Mouse (Mus musculus) midbrain, embryonic 16.5 days (tissue): ENCODE results near the gene Gga3. TPM values are rescaled to one million over a fixed set of nuclear protein-coding genes. Genes with fewer than 3 reads are reported as not detected.
A peak's percentile ranks its signal among the peaks of the same experiment; 100 is the strongest.

Source experiments
- ATAC-seq: fragments of 200-750 bp; cut with Nextera tagmentation; 2 replicates; pipeline ENCODE4 v1.8.0; 2017; ENCODE audit warnings: moderate TSS enrichment
- H3K27ac ChIP-seq: fragments of 300-500 bp; sonication (generic); 2 replicates; pipeline ENCODE4 v1.5.1; 2014; ENCODE audit warnings: mild to moderate bottlenecking, low read length, mixed read lengths
- H3K27me3 ChIP-seq: fragments of 300-500 bp; sonication (generic); 2 replicates; pipeline ENCODE4 v1.6.1; 2014; ENCODE audit warnings: low read depth, low read length, mixed read lengths; ENCODE audit not compliant: control insufficient read depth, insufficient read depth
- H3K36me3 ChIP-seq: fragments of 300-500 bp; sonication (generic); 2 replicates; pipeline ENCODE4 v1.6.1; 2014; ENCODE audit warnings: mild to moderate bottlenecking, low read length, moderate library complexity, mixed read lengths; ENCODE audit not compliant: control insufficient read depth, insufficient read depth
- H3K4me1 ChIP-seq: fragments of 300-500 bp; sonication (generic); 2 replicates; pipeline ENCODE4 v1.6.1; 2014; ENCODE audit warnings: mild to moderate bottlenecking, low read length, mixed read lengths; ENCODE audit not compliant: control insufficient read depth, insufficient read depth
- H3K4me2 ChIP-seq: fragments of 300-500 bp; sonication (generic); 2 replicates; pipeline ENCODE4 v1.6.1; 2014; ENCODE audit warnings: mild to moderate bottlenecking, low read length, mixed read lengths
- H3K4me3 ChIP-seq: fragments of 300-500 bp; sonication (generic); 2 replicates; pipeline ENCODE4 v1.5.1; 2014; ENCODE audit warnings: low read depth, mild to moderate bottlenecking, low read length, moderate library complexity, mixed read lengths
- H3K9ac ChIP-seq: fragments of 300-500 bp; sonication (generic); 2 replicates; pipeline ENCODE4 v1.6.1; 2014; ENCODE audit warnings: low read depth, low read length, mixed read lengths
- H3K9me3 ChIP-seq: fragments of 300-500 bp; sonication (generic); replicated peaks from 2 replicates; pipeline ENCODE4 v1.6.1; 2014; ENCODE audit warnings: mild to moderate bottlenecking, low read length, mixed read lengths; ENCODE audit not compliant: control insufficient read depth, poor library complexity, severe bottlenecking
- WGBS: fragments of 180-500 bp; shearing (Covaris S2); extraction: QIAGEN DNeasy Blood & Tissue Kit; methylation state at CpG from one replicate; pipeline ENCODE4 v1.1.7; 2014; 5-methylcytosine and 5-hydroxymethylcytosine counted together
- polyA plus RNA-seq: library from polyadenylated mRNA; unstranded; fragments of >200 nt; fragmentation: Nextera tagmentation; extraction: Ambion mirVana; gene quantifications from 2 replicates; pipeline ENCODE4 v1.2.1, GENCODE M21; 2015

Gga3 gene
- polyA plus RNA-seq, 1 experiment from 2014 or later, result 37.5 TPM

DNA sequence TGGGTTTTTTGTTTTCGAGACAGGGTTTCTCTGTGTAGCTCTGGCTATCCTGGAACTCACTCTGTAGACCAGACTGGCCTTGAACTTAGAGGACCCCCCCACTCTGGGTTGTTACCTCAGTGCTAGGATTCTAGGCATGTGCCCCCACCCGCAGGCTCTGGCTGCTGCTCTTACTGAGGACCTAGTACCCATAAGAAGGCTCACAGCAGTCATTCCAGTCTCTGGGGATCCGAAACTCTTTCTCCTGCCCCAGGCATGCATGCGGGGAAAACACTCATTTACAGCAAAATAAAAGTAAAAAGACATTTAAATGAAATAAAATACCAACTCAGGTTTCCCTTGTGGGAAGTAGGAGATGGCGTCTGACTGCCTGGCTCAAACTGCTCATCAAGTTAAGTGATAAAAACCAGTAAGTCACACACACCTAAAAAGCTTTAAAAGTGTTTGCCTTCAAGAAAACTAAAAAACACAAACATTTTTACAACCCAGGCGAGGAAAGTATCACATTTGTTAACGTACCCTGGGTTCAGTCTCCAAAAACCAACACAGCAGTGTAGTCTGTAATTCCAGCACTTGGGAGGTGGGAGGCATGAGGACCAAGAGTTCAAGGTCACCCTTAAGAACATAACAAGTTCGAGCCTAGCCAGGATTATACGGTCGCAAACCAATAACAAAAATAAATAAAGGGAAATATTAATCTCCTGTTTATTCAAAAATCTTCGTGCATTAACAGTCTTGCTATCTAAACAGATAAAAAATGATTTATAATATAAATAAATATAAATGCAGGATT, 23.2 kb upstream of the Gga3 start:
- H3K36me3 ChIP-seq, result peaks cover 10% of the 10 kb centered on the region
- H3K27me3 ChIP-seq, result no peaks in the 10 kb centered on the region
- peak overlapping the region; percentile 57 for H3K4me3 ChIP-seq
- no peak for ATAC-seq
- H3K4me2 ChIP-seq, result peak overlapping the region; percentile 75
- peak overlapping the region; percentile 67 for H3K9ac ChIP-seq
- H3K4me1 ChIP-seq, result peaks cover 7% of the 10 kb centered on the region
- no peak overlapping the region for H3K27ac ChIP-seq
- no peaks in the 10 kb centered on the region for H3K9me3 ChIP-seq
- WGBS, result 57% methylated on average over 11 of the region's 11 CpGs

- no peaks in the 10 kb centered on the region for H3K27me3 ChIP-seq
- H3K27ac ChIP-seq, result no peak overlapping the region
- peaks cover 7% of the 10 kb centered on the region for H3K4me1 ChIP-seq
- no peak overlapping the region for H3K4me3 ChIP-seq
- no peak overlapping the region for H3K9ac ChIP-seq
- H3K9me3 ChIP-seq, result no peaks in the 10 kb centered on the region
- peaks cover 10% of the 10 kb centered on the region for H3K36me3 ChIP-seq
- WGBS, result 85% methylated on average over 9 of the region's 9 CpGs
- ATAC-seq, result no peak
- no peak overlapping the region for H3K4me2 ChIP-seq
These were observed 22.0 kb upstream of the Gga3 start for GRCm38 (mm10) chr11:115625877-115626276.

GRCm38 (mm10) chr11:115623487-115624070, 19.7 kb upstream of the Gga3 start:
- H3K4me3 ChIP-seq, result no peak overlapping the region
- H3K27me3 ChIP-seq, result no peaks in the 10 kb centered on the region
- H3K27ac ChIP-seq, result no peak overlapping the region
- no peak overlapping the region for H3K9ac ChIP-seq
- ATAC-seq, result no peak
- no peak overlapping the region for H3K4me2 ChIP-seq
- H3K9me3 ChIP-seq, result no peaks in the 10 kb centered on the region
- peaks cover 7% of the 10 kb centered on the region for H3K4me1 ChIP-seq
- peaks cover 18% of the 10 kb centered on the region for H3K36me3 ChIP-seq
- WGBS, result 77% methylated on average over 9 of the region's 9 CpGs

DNA sequence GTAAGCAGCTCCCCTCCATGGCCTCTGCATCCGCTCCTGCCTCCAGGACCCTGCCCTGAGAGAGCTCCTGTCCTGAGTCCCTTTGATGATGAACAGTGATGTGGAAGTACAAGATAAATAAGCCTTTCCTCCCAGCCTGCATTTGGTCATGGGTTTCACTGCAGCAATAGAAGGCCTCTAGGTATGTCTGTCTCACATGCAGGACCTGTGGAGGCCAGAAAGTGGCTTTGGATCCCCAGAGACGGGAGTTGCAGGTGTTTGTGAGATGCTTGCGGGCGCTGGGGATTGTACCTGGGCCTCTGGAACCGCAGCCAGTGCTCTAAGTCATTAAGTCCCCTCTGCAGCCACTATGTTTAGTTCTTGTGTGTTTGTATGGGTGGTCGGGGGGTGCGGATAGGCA, 16.1 kb upstream of the Gga3 start:
- Histone ChIP-seq H3K27ac (no peak overlapping the region), H3K4me2 (no peak overlapping the region), H3K4me3 (no peak overlapping the region), H3K4me1 (no peaks in the 10 kb centered on the region), H3K9me3 (no peaks in the 10 kb centered on the region), H3K36me3 (peaks cover 21% of the 10 kb centered on the region), H3K9ac (no peak overlapping the region), H3K27me3 (no peaks in the 10 kb centered on the region)
- 91% methylated on average over 7 of the region's 7 CpGs for WGBS
- no peak for ATAC-seq

DNA sequence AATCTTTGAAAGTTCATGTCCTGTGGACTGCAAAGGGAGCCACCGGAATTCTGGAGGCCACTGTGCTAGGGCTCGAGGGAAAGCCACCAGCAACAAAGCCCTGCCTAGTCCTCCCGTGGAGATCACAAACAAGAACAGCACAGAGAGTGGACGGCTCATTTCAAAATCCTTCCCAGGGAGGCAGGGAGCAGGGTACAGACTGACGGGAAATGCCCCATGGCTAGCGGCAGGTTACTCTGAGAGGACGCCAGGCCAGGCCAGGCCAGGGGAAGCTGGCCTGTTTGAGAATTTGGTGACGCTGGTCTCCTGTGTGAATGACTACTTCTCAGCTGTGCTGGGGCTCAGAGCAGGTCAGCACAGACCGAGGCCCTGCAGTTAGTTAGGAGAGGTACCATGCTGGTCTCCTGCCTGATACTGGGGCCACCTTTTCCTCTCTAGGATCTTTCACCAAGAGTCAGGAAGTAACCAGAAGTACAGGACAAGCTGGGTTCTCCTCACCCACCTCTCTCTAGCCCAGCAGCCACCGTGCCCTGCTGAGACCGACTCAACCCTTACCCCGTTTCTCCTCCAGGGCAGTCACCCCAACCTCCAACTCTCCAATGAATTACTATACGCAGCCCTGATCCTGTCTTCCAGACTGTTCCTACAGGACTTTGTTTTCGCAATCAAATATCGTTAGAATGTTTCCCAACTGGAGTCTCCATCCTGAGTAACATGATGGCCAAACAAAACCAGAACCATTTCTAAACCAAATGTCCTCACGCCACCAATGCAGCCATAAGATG, 15.1 kb upstream of the Gga3 start:
- H3K9me3 ChIP-seq, result no peaks in the 10 kb centered on the region
- H3K36me3 ChIP-seq, result peaks cover 21% of the 10 kb centered on the region
- WGBS, result 88% methylated on average over 16 of the region's 16 CpGs
- H3K27me3 ChIP-seq, result 0 out of 2 replicates have a peak, but pooled peaks cover 3% of the 10 kb centered on the region
- no peak for ATAC-seq
- no peak overlapping the region for H3K4me3 ChIP-seq
- no peaks in the 10 kb centered on the region for H3K4me1 ChIP-seq
- H3K27ac ChIP-seq, result no peak overlapping the region
- no peak overlapping the region for H3K4me2 ChIP-seq
- H3K9ac ChIP-seq, result no peak overlapping the region

GRCm38 (mm10) chr11:115618001-115618400, 14.2 kb upstream of the Gga3 start:
- no peak for ATAC-seq
- peaks cover 5% of the 10 kb centered on the region; the same call in 1 of the 2 replicates for H3K4me1 ChIP-seq
- H3K4me2 ChIP-seq, result no peak overlapping the region
- H3K27ac ChIP-seq, result no peak overlapping the region
- 88% methylated on average over 2 of the region's 2 CpGs for WGBS
- 0 out of 2 replicates have a peak, but pooled peaks cover 3% of the 10 kb centered on the region for H3K27me3 ChIP-seq
- no peak overlapping the region for H3K4me3 ChIP-seq
- no peak overlapping the region for H3K9ac ChIP-seq
- H3K36me3 ChIP-seq, result peaks cover 18% of the 10 kb centered on the region
- H3K9me3 ChIP-seq, result no peaks in the 10 kb centered on the region

GRCm38 (mm10) chr11:115616893-115617292, 13.0 kb upstream of the Gga3 start:
- H3K4me1 ChIP-seq, result peaks cover 9% of the 10 kb centered on the region
- H3K36me3 ChIP-seq, result peaks cover 11% of the 10 kb centered on the region
- no peak overlapping the region for H3K4me2 ChIP-seq
- H3K4me3 ChIP-seq, result no peak overlapping the region
- 85% methylated on average over 6 of the region's 6 CpGs for WGBS
- H3K9me3 ChIP-seq, result no peaks in the 10 kb centered on the region
- no peak for ATAC-seq
- H3K9ac ChIP-seq, result no peak overlapping the region
- 0 out of 2 replicates have a peak, but pooled peaks cover 3% of the 10 kb centered on the region for H3K27me3 ChIP-seq
- H3K27ac ChIP-seq, result no peak overlapping the region

- Histone ChIP-seq H3K4me1 (peaks cover 12% of the 10 kb centered on the region), H3K27ac (no peak overlapping the region), H3K9ac (no peak overlapping the region), H3K27me3 (0 out of 2 replicates have a peak, but pooled peaks cover 3% of the 10 kb centered on the region), H3K9me3 (no peaks in the 10 kb centered on the region), H3K4me3 (no peak overlapping the region), H3K36me3 (peaks cover 11% of the 10 kb centered on the region), H3K4me2 (no peak overlapping the region)
- ATAC-seq, result no peak
- WGBS, result 93% methylated on average over 7 of the region's 7 CpGs
These were observed 12.5 kb upstream of the Gga3 start for GRCm38 (mm10) chr11:115616371-115616770.
